Mouse (Mus musculus) G1E (cell line): Measurements from ENCODE around the gene Gm44965.

Experiments
- CTCF ChIP-seq: IDR thresholded peaks from 2 replicates; pipeline ENCODE4 v1.5.1; 2012; ENCODE audit warnings: low read depth, low read length, inconsistent platforms, mixed read lengths
- GATA1 ChIP-seq: IDR thresholded peaks from 2 replicates; pipeline ENCODE4 v1.6.1; 2012; ENCODE audit warnings: borderline replicate concordance, low read length, inconsistent platforms, mixed read lengths
- GATA2 ChIP-seq: IDR thresholded peaks from 2 replicates; pipeline ENCODE4 v1.6.1; 2012; ENCODE audit warnings: low read depth, low read length, inconsistent platforms, borderline replicate concordance

DNA sequence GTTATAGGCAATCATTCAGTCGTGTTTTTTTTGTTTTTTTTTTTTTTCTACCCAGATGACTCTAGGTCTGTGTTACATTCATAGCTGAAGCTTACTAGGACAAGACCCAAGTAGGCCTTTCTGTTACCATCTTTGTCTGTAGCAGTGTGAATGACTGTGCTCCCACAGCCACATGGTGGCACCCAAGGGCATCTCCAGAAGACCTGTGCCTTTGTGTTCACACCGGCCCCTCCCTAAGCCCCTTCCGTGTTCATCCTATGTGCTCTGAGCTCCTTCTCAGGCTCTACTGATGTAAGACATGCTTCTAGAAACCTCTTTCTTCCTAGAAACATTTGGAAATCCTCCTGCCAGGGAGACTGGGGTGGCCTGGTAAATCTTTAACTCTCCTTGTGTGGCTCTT lies 53.3 kb downstream of the Gm44965 start, which contains the start of gene Gimap8:
- TF ChIP-seq CTCF (no peak), GATA1 (no peak), GATA2 (no peak)
